Mouse (Mus musculus): Measurements from ENCODE around the gene Mpo. TPM values are rescaled to one million over a fixed set of nuclear protein-coding genes. Genes with fewer than 3 reads are reported as not detected.
A peak's percentile ranks its signal among the peaks of the same experiment; 100 is the strongest.

The Mpo gene
- polyA plus RNA-seq, 1 experiment from 2014 or later: 274 TPM

- Histone ChIP-seq H3K36me3 (replicated peaks; ENCODE audit: insufficient read depth, low read length) (no peaks in the 10 kb centered on the region), H3K9me3 (ENCODE audit: low read length) (no peaks in the 10 kb centered on the region), H3K27me3 (ENCODE audit: insufficient read depth, low read length) (peaks cover 3% of the 10 kb centered on the region; the same call in 1 of the 2 replicates), H3K27ac (ENCODE audit: low read depth) (no peak overlapping the region), H3K4me1 (ENCODE audit: insufficient read depth) (peaks cover 10% of the 10 kb centered on the region), H3K4me3 (ENCODE audit: low read depth, low read length) (no peak overlapping the region), H3K4me2 (ENCODE audit: low read depth, low read length) (no peak overlapping the region), H3K9ac (replicated peaks) (no peak overlapping the region)
- WGBS (ENCODE audit: insufficient replicate concordance): 67% methylated on average over 4 of the region's 4 CpGs
- ATAC-seq (no peak), DNase-seq (no peak)
- TF ChIP-seq EP300 (IDR thresholded peaks at IDR 0.05; ENCODE audit: low read depth): no peak
- TF ChIP-seq CTCF (IDR thresholded peaks at IDR 0.05; ENCODE audit: low read depth): no peak
Measured at GRCm38 (mm10) chr11:87779392-87779791, 14.0 kb upstream of the Mpo start.

- no peaks in the 10 kb centered on the region for H3K36me3 ChIP-seq (replicated peaks; ENCODE audit: insufficient read depth, low read length)
- no peak overlapping the region for H3K9ac ChIP-seq (replicated peaks)
- peaks cover 3% of the 10 kb centered on the region; the same call in 1 of the 2 replicates for H3K27me3 ChIP-seq (ENCODE audit: insufficient read depth, low read length)
- DNase-seq (no peak), ATAC-seq (no peak)
- 75% methylated on average over 8 of the region's 8 CpGs for WGBS (ENCODE audit: insufficient replicate concordance)
- no peak overlapping the region for H3K27ac ChIP-seq (ENCODE audit: low read depth)
- H3K9me3 ChIP-seq (ENCODE audit: low read length): no peaks in the 10 kb centered on the region
- no peak overlapping the region for H3K4me2 ChIP-seq (ENCODE audit: low read depth, low read length)
- H3K4me3 ChIP-seq (ENCODE audit: low read depth, low read length): no peak overlapping the region
- H3K4me1 ChIP-seq (ENCODE audit: insufficient read depth): peaks cover 10% of the 10 kb centered on the region
- no peak for TF ChIP-seq EP300 (IDR thresholded peaks at IDR 0.05; ENCODE audit: low read depth)
- TF ChIP-seq CTCF (IDR thresholded peaks at IDR 0.05; ENCODE audit: low read depth): no peak
Measured at GRCm38 (mm10) chr11:87780130-87780529, 13.3 kb upstream of the Mpo start.

GRCm38 (mm10) chr11:87790088-87790487, 3.3 kb upstream of the Mpo start:
- TF ChIP-seq EP300 (IDR thresholded peaks at IDR 0.05; ENCODE audit: low read depth) (no peak), CTCF (IDR thresholded peaks at IDR 0.05; ENCODE audit: low read depth) (no peak)
- H3K4me3 ChIP-seq (ENCODE audit: low read depth, low read length): no peak overlapping the region
- WGBS (ENCODE audit: insufficient replicate concordance): 40% methylated on average over 6 of the region's 6 CpGs

GRCm38 (mm10) chr11:87801711-87802275, 8.4 kb downstream of the Mpo start:
- no peak for DNase-seq
- H3K36me3 ChIP-seq (replicated peaks; ENCODE audit: insufficient read depth, low read length): no peaks in the 10 kb centered on the region
- H3K4me1 ChIP-seq (ENCODE audit: insufficient read depth): no peaks in the 10 kb centered on the region
- H3K9me3 ChIP-seq (ENCODE audit: low read length): no peaks in the 10 kb centered on the region
- H3K27ac ChIP-seq (ENCODE audit: low read depth): no peak overlapping the region
- no peak overlapping the region for H3K9ac ChIP-seq (replicated peaks)
- H3K4me3 ChIP-seq (ENCODE audit: low read depth, low read length): no peak overlapping the region
- no peak overlapping the region for H3K4me2 ChIP-seq (ENCODE audit: low read depth, low read length)
- no peak for TF ChIP-seq CTCF (IDR thresholded peaks at IDR 0.05; ENCODE audit: low read depth)
- no peak for TF ChIP-seq EP300 (IDR thresholded peaks at IDR 0.05; ENCODE audit: low read depth)
- no peak for ATAC-seq
- WGBS (ENCODE audit: insufficient replicate concordance): 70% methylated on average over 22 of the region's 22 CpGs
- no peaks in the 10 kb centered on the region for H3K27me3 ChIP-seq (ENCODE audit: insufficient read depth, low read length)

More at GRCm38 (mm10) chr11:87790088-87790487, 3.3 kb upstream of the Mpo start:
- DNase-seq (no peak), ATAC-seq (no peak)
- H3K27me3 ChIP-seq (ENCODE audit: insufficient read depth, low read length): no peaks in the 10 kb centered on the region
- H3K4me1 ChIP-seq (ENCODE audit: insufficient read depth): no peaks in the 10 kb centered on the region; the same call in 1 of the 2 replicates
- no peaks in the 10 kb centered on the region for H3K36me3 ChIP-seq (replicated peaks; ENCODE audit: insufficient read depth, low read length)
- H3K4me2 ChIP-seq (ENCODE audit: low read depth, low read length): no peak overlapping the region
- no peaks in the 10 kb centered on the region for H3K9me3 ChIP-seq (ENCODE audit: low read length)
- no peak overlapping the region for H3K27ac ChIP-seq (ENCODE audit: low read depth)
- H3K9ac ChIP-seq (replicated peaks): no peak overlapping the region

- H3K36me3 ChIP-seq (replicated peaks; ENCODE audit: insufficient read depth, low read length): no peaks in the 10 kb centered on the region
- no peak overlapping the region for H3K4me2 ChIP-seq (ENCODE audit: low read depth, low read length)
- H3K27me3 ChIP-seq (ENCODE audit: insufficient read depth, low read length): no peaks in the 10 kb centered on the region
- H3K9ac ChIP-seq (replicated peaks): no peak overlapping the region
- no peaks in the 10 kb centered on the region for H3K9me3 ChIP-seq (ENCODE audit: low read length)
- ATAC-seq (no peak), DNase-seq (peak; percentile 43)
- H3K4me1 ChIP-seq (ENCODE audit: insufficient read depth): no peaks in the 10 kb centered on the region
- 57% methylated on average over 14 of the region's 14 CpGs for WGBS (ENCODE audit: insufficient replicate concordance)
- TF ChIP-seq EP300 (IDR thresholded peaks at IDR 0.05; ENCODE audit: low read depth): no peak
- peak; percentile 58 for TF ChIP-seq CTCF (IDR thresholded peaks at IDR 0.05; ENCODE audit: low read depth)
- H3K4me3 ChIP-seq (ENCODE audit: low read depth, low read length): no peak overlapping the region
- H3K27ac ChIP-seq (ENCODE audit: low read depth): no peak overlapping the region
Measured at GRCm38 (mm10) chr11:87802621-87803020, 9.2 kb downstream of the Mpo start.

- no peak for ATAC-seq
- TF ChIP-seq CTCF (IDR thresholded peaks at IDR 0.05; ENCODE audit: low read depth): peak; percentile 65
- TF ChIP-seq EP300 (IDR thresholded peaks at IDR 0.05; ENCODE audit: low read depth): no peak
- Histone ChIP-seq H3K4me3 (ENCODE audit: low read depth, low read length) (no peak overlapping the region), H3K9ac (replicated peaks) (no peak overlapping the region), H3K36me3 (replicated peaks; ENCODE audit: insufficient read depth, low read length) (no peaks in the 10 kb centered on the region), H3K4me2 (ENCODE audit: low read depth, low read length) (no peak overlapping the region), H3K27me3 (ENCODE audit: insufficient read depth, low read length) (no peaks in the 10 kb centered on the region), H3K4me1 (ENCODE audit: insufficient read depth) (0 out of 2 replicates have a peak, but pooled peaks cover 2% of the 10 kb centered on the region), H3K9me3 (ENCODE audit: low read length) (no peaks in the 10 kb centered on the region), H3K27ac (ENCODE audit: low read depth) (no peak overlapping the region)
- peak; percentile 37 for DNase-seq
- whole genome bisulfite sequencing (ENCODE audit: insufficient replicate concordance): 50% methylated on average over 1 of the region's 1 CpGs
Measured at GRCm38 (mm10) chr11:87805448-87805847, 12.1 kb downstream of the Mpo start.
